Mouse (Mus musculus) forebrain, postnatal 0 days (tissue): ENCODE data around the gene Tedc2. TPM values are rescaled to one million over a fixed set of nuclear protein-coding genes. Genes with fewer than 3 reads are reported as not detected.

Experiments
- ATAC-seq: fragments of 200-750 bp; cut with Nextera tagmentation; 2 replicates; pipeline ENCODE4 v1.8.0; 2017; ENCODE audit warnings: mild to moderate bottlenecking, moderate library complexity
- DNase-seq: peaks from one replicate; pipeline ENCODE4 v3.0.0-alpha.2; 2015
- H3K27ac ChIP-seq: fragments of 300-500 bp; sonication (generic); 2 replicates; pipeline ENCODE4 v1.5.1; 2014; ENCODE audit warnings: low read depth, mild to moderate bottlenecking, antibody characterized with exemption, low read length, moderate library complexity, mixed read lengths
- H3K27me3 ChIP-seq: fragments of 300-500 bp; sonication (generic); 2 replicates; pipeline ENCODE4 v1.6.1; 2014; ENCODE audit warnings: mild to moderate bottlenecking, low read length, mixed read lengths; ENCODE audit not compliant: insufficient read depth
- H3K36me3 ChIP-seq: fragments of 300-500 bp; sonication (generic); 2 replicates; pipeline ENCODE4 v1.6.1; 2014; ENCODE audit warnings: mild to moderate bottlenecking, moderate library complexity; ENCODE audit not compliant: insufficient read depth
- H3K4me1 ChIP-seq: fragments of 300-500 bp; sonication (generic); 2 replicates; pipeline ENCODE4 v1.6.1; 2014; ENCODE audit warnings: antibody characterized with exemption; ENCODE audit not compliant: insufficient read depth
- H3K4me2 ChIP-seq: fragments of 300-500 bp; sonication (generic); 2 replicates; pipeline ENCODE4 v1.6.1; 2014; ENCODE audit warnings: low read depth, mild to moderate bottlenecking, moderate library complexity
- H3K4me3 ChIP-seq: fragments of 300-500 bp; sonication (generic); 2 replicates; pipeline ENCODE4 v1.5.1; 2014; ENCODE audit warnings: low read depth, low read length, mixed read lengths
- H3K9ac ChIP-seq: fragments of 300-500 bp; sonication (generic); 2 replicates; pipeline ENCODE4 v1.6.1; 2014; ENCODE audit warnings: mild to moderate bottlenecking
- H3K9me3 ChIP-seq: fragments of 300-500 bp; sonication (generic); 2 replicates; pipeline ENCODE4 v1.6.1; 2016; ENCODE audit warnings: low read length
- CTCF ChIP-seq: sonication (generic); IDR thresholded peaks from 2 replicates; pipeline ENCODE4 v1.5.1; 2016; ENCODE audit warnings: antibody characterized with exemption, control low read depth, low read depth
- WGBS: fragments of 180-500 bp; shearing (Covaris S2); extraction: QIAGEN DNeasy Blood & Tissue Kit; methylation state at CpG from one replicate; pipeline ENCODE4 v1.1.7; 2014; 5-methylcytosine and 5-hydroxymethylcytosine counted together
- polyA plus RNA-seq: library from polyadenylated mRNA; unstranded; fragments of >200 nt; fragmentation: Nextera tagmentation; extraction: Ambion mirVana; gene quantifications from 2 replicates; pipeline ENCODE4 v1.2.1, GENCODE M21; 2015
- total RNA-seq: library from RNA; depleted of rRNA; stranded (reverse); fragments of >200 nt; gene quantifications from 2 replicates; pipeline ENCODE4 v1.2.3, GENCODE M21; 2014

Gene Tedc2
- total and polyA plus RNA-seq, 2 experiments from 2014 or later: 9.6 to 19.7 TPM

GRCm38 (mm10) chr17:24227941-24228340 is 7.3 kb upstream of the Tedc2 start:
- ATAC-seq: no peak
- no peak for TF ChIP-seq CTCF
- no peak overlapping the region for H3K4me2 ChIP-seq
- H3K9ac ChIP-seq: no peak overlapping the region
- H3K4me3 ChIP-seq: no peak overlapping the region
- no peaks in the 10 kb centered on the region for H3K9me3 ChIP-seq
- peaks cover 33% of the 10 kb centered on the region for H3K36me3 ChIP-seq
- H3K27ac ChIP-seq: no peak overlapping the region
- no peak for DNase-seq
- no peaks in the 10 kb centered on the region for H3K4me1 ChIP-seq
- H3K27me3 ChIP-seq: no peaks in the 10 kb centered on the region
- 95% methylated on average over 7 of the region's 7 CpGs for WGBS

DNA sequence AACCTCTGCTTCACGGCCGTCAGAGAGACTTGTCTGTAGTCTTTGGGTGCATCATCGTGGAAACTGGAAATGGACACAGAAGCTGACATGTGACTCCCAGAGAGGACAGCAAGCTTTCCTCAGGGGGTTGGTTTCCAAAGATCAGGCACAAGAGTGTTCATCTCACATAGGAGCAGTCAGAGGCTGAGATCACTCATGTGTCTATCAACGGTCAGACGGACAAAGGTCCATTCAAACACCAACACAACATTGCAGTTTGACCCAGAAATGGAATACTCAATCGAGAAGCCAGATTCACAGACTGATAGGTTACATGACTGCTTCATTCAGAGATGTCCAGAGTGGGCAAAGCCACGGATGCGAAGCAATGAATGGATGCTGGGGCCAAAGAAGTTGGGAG is 6.1 kb upstream of the Tedc2 start:
- no peak for ATAC-seq
- Histone ChIP-seq H3K27me3 (no peaks in the 10 kb centered on the region), H3K36me3 (peaks cover 28% of the 10 kb centered on the region), H3K4me3 (no peak overlapping the region), H3K9me3 (no peaks in the 10 kb centered on the region), H3K9ac (no peak overlapping the region), H3K4me2 (no peak overlapping the region), H3K4me1 (no peaks in the 10 kb centered on the region), H3K27ac (no peak overlapping the region)
- TF ChIP-seq CTCF: no peak
- DNase-seq: no peak
- WGBS: 92% methylated on average over 8 of the region's 8 CpGs

DNA sequence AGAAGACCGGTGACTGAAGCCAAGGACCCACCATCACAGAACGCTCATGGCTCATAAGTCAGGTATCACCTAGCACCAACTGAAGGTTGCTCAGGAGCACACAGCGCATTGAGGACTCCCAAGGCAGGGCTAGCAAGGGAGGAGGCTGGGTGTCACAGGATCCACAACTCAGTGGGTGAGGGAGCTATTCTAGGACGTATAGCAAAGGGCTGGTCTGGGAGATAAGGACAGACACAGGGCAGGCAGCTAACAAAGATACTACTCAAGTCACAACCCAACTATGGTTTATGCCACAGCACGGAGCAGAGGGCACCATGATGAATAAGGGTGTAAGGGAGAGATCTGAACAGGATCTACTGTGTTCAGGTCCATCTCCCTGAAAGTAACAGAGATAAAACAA is 5.2 kb upstream of the Tedc2 start:
- WGBS: 96% methylated on average over 5 of the region's 5 CpGs
- no peak for DNase-seq
- TF ChIP-seq CTCF: no peak

DNA sequence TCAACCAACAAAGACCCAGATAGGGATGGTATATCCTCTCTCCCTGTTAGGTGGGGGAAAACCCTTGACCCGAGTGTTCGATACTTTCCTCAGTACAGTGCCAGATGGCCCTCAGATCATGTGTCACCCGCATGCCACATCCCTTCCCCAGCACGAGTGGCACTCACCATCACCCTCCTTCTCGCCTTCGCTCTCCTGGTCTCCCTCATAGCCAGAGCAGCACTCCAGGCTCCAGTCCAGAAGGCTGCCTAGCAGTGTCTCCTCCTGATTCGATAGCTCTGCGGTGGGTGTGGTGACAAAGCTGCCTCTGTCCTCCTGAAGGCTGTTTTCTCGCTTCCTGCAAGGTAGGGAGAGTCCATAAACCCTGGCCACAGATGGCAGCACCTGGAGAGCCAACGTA is 4.1 kb upstream of the Tedc2 start:
- Histone ChIP-seq H3K4me3 (no peak overlapping the region), H3K9me3 (no peaks in the 10 kb centered on the region), H3K4me2 (no peak overlapping the region), H3K27ac (no peak overlapping the region), H3K9ac (no peak overlapping the region), H3K4me1 (peaks cover 8% of the 10 kb centered on the region; the same call in 1 of the 2 replicates), H3K27me3 (no peaks in the 10 kb centered on the region), H3K36me3 (peaks cover 24% of the 10 kb centered on the region)
- DNase-seq (no peak), ATAC-seq (no peak)
- TF ChIP-seq CTCF: no peak
- WGBS: 89% methylated on average over 10 of the region's 10 CpGs

More for the DNA sequence above, 5.2 kb upstream of the Tedc2 start:
- no peaks in the 10 kb centered on the region for H3K27me3 ChIP-seq
- H3K9me3 ChIP-seq: no peaks in the 10 kb centered on the region
- H3K4me3 ChIP-seq: no peak overlapping the region
- no peak for ATAC-seq
- H3K27ac ChIP-seq: no peak overlapping the region
- H3K4me1 ChIP-seq: 0 out of 2 replicates have a peak, but pooled peaks cover 3% of the 10 kb centered on the region
- no peak overlapping the region for H3K9ac ChIP-seq
- H3K4me2 ChIP-seq: no peak overlapping the region
- peaks cover 28% of the 10 kb centered on the region for H3K36me3 ChIP-seq

DNA sequence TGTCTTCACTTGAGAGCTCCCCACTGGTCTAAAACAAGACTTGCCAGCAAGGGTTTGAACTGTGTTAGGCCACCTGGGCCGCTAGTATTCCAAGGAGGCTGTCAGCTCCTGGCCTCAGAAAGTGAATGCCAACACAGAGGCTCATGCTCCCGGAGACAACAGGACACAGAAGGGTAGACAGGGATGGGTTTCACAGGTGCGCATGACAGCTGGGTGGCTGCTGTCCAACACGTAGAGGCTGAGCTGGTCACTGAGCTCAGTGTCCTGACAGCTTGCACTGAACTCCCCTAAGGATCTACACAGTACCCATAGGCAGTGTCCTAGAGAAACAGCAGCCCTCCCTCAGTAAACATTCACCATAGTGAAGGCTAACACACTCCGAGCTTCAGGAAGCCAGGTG is 2.9 kb upstream of the Tedc2 start:
- WGBS: 94% methylated on average over 5 of the region's 5 CpGs
- DNase-seq: no peak
- peaks cover 24% of the 10 kb centered on the region for H3K36me3 ChIP-seq

DNA sequence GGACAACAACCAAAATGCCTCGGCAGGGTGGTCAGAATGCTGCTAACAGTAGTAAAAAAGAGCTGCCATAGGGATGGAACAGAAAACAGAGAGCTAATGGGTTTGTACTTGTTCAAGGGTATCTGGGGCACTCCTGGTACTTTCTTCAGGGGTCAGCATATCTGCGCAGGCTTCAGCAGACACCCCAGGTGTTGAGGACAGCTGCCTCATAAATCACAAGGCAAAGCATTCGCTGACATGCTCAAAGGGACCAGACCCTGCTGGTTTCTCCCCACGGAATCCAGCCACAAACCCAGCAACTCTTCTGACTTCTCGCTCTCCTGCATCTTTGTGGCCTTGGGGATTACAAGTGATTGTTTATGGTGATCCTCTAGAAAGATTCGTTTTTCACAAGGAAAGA is 2.0 kb upstream of the Tedc2 start:
- Histone ChIP-seq H3K36me3 (peaks cover 19% of the 10 kb centered on the region), H3K4me3 (no peak overlapping the region), H3K4me1 (peaks cover 11% of the 10 kb centered on the region; the same call in 1 of the 2 replicates), H3K9me3 (no peaks in the 10 kb centered on the region), H3K9ac (no peak overlapping the region), H3K27ac (no peak overlapping the region), H3K4me2 (no peak overlapping the region), H3K27me3 (no peaks in the 10 kb centered on the region)
- ATAC-seq (no peak), DNase-seq (no peak)
- no peak for TF ChIP-seq CTCF
- WGBS: 83% methylated on average over 6 of the region's 6 CpGs

More for the DNA sequence above, 2.9 kb upstream of the Tedc2 start:
- Histone ChIP-seq H3K9ac (no peak overlapping the region), H3K27me3 (no peaks in the 10 kb centered on the region), H3K4me2 (no peak overlapping the region), H3K27ac (no peak overlapping the region), H3K4me1 (peaks cover 11% of the 10 kb centered on the region; the same call in 1 of the 2 replicates), H3K4me3 (no peak overlapping the region), H3K9me3 (no peaks in the 10 kb centered on the region)
- TF ChIP-seq CTCF: no peak
- no peak for ATAC-seq

DNA sequence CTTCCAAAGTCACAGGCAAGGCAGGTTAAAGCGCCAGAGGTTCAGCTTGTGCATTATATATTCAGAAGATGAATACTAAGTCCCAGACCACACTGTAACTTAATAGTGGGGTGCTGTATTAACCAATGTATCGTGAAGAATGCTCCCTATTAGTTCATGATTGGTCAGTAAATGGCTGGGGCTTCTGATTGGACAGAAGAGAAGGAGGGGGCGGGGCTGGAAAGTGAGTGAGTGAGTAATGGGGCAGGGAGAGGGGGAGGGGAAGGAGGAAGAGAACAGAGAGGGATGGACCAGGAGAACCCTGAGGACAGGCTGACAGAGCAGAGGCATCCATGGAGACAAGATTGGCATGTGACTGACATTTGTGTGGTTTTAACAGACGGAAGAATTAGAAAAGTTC is 3.8 kb downstream of the Tedc2 start:
- Histone ChIP-seq H3K4me1 (peaks cover 13% of the 10 kb centered on the region), H3K9ac (no peak overlapping the region), H3K27ac (no peak overlapping the region), H3K27me3 (no peaks in the 10 kb centered on the region), H3K9me3 (no peaks in the 10 kb centered on the region), H3K36me3 (peaks cover 18% of the 10 kb centered on the region), H3K4me2 (no peak overlapping the region), H3K4me3 (no peak overlapping the region)
- no peak for DNase-seq
- 72% methylated on average over 4 of the region's 4 CpGs for WGBS
- no peak for TF ChIP-seq CTCF
- ATAC-seq: no peak

- no peak overlapping the region for H3K9ac ChIP-seq
- no peak for DNase-seq
- no peak for TF ChIP-seq CTCF
- peaks cover 18% of the 10 kb centered on the region for H3K36me3 ChIP-seq
- no peak overlapping the region for H3K4me2 ChIP-seq
- H3K4me1 ChIP-seq: peaks cover 24% of the 10 kb centered on the region
- H3K4me3 ChIP-seq: no peak overlapping the region
- H3K27me3 ChIP-seq: no peaks in the 10 kb centered on the region
- no peak overlapping the region for H3K27ac ChIP-seq
- H3K9me3 ChIP-seq: no peaks in the 10 kb centered on the region
- no peak for ATAC-seq
- 73% methylated on average over 6 of the region's 6 CpGs for WGBS
Measured at GRCm38 (mm10) chr17:24213186-24213585, 7.5 kb downstream of the Tedc2 start.
